Mouse (Mus musculus) layer of hippocampus, adult 9-10 months (tissue): ENCODE measurements around the gene Rgl2.

Experiments used
- DNase-seq: peaks from one replicate; pipeline ENCODE4 v3.0.0; 2022; ENCODE audit warnings: low spot score

Rgl2 gene

GRCm38 (mm10) chr17:33972691-33973090 is 43.3 kb downstream of the Rgl2 start:
- no peak for DNase-seq

- no peak for DNase-seq
These were observed 44.2 kb downstream of the Rgl2 start for GRCm38 (mm10) chr17:33973572-33973971.

DNA sequence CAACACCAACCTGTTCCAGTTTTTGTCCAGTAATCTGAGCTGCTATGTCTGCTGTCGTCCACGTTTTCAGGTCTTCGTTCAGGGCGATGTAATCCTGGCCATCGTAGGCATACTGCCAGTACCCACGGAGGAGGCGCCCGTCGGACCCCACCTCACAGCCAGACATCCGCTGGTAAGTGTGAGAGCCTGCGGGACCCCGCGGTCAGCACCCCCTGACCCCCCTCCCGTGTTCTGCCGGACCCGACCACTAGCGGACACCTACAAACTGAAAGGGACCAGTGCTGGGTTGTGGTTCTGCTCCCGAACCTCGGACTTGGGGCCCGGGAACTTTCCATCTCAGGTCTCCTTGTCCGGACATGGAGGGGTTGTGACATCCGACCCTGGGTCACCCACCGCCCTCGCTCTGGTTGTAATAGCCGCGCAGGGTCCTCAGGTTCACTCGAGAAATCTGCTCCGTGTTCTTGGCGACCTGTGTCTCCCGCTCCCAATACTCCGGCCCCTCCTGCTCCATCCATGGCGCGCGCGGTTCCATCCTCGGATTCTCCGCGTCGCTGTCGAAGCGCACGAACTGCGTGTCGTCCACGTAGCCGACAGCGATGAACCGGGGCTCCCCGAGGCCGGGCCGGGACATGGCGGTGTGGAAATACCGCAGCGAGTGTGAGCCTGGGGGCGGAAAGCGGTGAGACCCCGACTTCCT is 48.7 kb downstream of the Rgl2 start:
- no peak for DNase-seq

GRCm38 (mm10) chr17:33978631-33979031 is 49.3 kb downstream of the Rgl2 start:
- DNase-seq = no peak

DNA sequence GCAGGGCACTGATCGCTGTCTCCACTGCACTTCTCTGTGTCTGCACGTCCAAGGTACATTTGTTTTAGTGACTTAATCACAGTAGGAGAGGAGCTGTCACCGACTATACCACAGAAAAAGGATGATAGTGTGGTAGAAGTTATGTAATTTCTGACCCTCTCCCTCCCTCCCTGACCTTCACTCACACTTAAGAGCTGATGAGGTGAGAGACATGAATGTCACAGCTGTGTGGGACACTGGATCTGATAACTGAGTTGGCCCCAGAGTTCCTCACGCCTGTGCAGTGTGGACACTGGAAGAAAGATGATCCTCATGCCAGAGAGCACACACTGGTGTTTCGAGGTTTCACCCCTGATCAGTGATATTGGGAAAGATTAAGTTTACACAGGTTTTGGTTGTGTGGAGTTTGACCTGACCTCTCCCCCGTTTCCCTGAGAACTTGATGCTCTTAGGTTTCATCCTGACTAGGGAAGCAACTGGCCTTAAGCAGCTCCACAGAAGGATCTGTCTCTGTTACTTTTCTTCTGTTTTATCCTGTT is 50.2 kb downstream of the Rgl2 start:
- DNase-seq = no peak

DNA sequence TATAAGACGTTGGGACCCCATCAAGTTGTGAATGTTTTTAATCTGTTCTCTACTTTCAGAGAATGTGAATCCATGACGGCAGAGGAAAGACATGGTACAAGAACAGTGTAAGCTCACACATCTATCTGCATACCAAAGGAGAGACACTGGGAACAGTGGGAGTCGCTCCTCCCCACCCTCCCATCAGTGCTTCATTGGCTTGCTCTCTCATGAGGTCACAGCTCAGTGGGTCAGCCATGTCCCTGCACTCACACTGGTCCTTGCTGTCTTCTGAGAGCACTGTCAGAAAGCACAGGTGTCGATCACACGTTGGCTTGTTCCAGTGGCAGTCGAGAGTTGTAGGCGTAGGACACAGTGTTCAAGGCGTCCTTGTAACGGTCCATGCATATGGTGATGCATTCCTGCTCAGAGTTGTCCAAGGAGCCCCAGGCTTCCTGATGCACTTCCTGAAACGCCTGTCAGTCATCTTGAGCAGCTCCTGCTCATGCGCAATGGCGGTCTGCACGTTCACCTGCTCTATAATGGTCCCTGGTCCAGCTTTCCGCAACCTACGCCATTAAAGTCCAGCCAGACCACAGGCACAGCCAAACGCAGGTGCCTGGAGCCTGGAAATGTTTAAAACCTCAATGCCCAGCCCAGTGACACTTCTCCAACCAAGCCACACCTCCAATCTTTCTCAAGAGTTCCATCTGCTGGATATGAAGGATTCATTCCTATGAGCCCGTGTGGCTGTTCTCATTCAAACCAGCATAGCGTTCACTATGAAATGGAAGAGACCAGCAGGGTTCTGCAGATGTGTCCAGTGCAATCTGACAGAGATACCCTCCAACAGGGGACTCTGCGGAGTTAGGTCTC is 51.1 kb downstream of the Rgl2 start:
- DNase-seq = no peak

DNA sequence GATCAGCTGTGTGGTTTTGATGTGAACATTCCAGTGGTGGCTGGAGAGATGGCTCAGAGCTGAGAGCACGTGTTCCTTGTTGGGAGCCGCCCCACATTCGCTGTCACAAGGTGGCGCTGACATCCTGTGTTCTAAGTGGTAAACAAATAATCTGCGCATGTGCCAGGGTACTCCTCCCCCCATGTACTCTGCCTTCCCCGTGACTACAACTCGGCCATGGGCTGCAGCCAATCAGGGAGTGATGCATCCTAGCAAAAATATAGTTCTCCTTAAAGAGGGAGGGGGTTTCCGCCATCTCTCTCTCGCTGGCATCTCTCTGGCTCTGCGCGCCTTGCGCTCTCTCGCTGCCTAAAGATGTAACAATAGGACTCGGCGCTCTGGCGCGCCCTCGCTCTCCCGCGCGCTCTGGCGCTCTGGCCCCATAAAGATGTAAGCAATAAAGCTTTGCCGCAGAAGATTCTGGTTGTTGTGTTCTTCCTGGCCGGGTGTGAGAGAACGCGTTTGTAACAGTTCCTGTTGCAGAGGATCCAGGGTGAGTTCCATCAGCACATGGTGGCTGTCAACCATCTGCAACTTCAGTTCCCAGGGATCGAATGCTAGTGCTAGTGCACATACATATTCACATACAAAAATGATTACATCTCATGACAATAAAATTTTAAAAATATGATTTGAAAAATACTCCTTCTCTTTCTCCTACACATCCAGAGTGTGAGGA is 52.0 kb downstream of the Rgl2 start:
- peak; percentile 92 for DNase-seq

DNA sequence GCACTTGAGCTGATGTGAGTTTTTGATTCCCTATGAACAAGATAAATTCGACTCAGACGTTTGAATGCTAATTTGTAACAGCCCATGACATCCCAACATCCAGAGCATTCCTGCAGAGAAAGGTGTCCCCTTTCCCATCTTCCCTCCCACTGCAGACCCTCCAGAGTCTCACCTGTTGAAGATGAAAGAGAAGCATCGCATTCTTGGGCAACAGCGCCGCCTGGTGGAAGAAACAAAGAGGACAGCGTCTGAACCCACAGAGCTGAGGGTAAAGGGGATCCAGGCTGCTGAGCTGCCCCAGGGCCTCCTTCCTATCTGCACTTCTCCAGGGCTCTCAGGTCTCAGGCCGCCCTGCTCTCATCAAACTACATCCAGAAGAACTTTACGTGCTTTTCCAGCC is 52.8 kb downstream of the Rgl2 start:
- peak; percentile 29 for DNase-seq
